Mouse (Mus musculus) adrenal gland, adult 10 weeks (tissue): ENCODE results near the gene Tex50. TPM values are rescaled to one million over a fixed set of nuclear protein-coding genes. Genes with fewer than 3 reads are reported as not detected.

Experiments used
- polyA plus RNA-seq: library from polyadenylated mRNA; stranded (reverse); fragments of 350-450 nt; fragmentation: Illumina TruSeq; extraction: RNeasy Lipid Tissue Mini Kit (QIAGEN cat#74804); gene quantifications from one replicate; pipeline ENCODE4 v1.2.3, GENCODE M21; 2014; ENCODE audit warnings: low read depth, low replicate concordance

Tex50 gene
- not detected for polyA plus RNA-seq

DNA sequence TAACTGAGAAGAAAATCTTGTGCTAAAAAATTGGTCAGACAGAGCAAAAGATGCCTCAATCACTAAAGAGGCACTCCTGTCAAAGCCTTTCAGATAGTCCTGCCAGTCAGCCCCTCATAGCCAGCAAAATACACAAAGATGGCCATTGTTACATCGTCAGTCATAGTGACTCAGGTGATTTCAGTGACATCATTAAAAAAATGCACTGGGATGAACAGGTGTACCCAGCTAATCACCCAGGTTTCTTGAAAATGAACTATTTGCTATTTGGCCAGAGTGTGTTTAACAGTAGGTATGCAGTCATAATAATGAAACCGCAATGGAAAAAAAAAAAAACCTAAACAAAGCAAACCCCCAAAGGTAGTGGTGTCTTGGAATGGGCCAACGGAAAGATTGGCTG is at the start of gene Tex50:
Gene Tex50, minus strand, starts transcription at position 101 of the 400 bp plus-strand sequence.

DNA sequence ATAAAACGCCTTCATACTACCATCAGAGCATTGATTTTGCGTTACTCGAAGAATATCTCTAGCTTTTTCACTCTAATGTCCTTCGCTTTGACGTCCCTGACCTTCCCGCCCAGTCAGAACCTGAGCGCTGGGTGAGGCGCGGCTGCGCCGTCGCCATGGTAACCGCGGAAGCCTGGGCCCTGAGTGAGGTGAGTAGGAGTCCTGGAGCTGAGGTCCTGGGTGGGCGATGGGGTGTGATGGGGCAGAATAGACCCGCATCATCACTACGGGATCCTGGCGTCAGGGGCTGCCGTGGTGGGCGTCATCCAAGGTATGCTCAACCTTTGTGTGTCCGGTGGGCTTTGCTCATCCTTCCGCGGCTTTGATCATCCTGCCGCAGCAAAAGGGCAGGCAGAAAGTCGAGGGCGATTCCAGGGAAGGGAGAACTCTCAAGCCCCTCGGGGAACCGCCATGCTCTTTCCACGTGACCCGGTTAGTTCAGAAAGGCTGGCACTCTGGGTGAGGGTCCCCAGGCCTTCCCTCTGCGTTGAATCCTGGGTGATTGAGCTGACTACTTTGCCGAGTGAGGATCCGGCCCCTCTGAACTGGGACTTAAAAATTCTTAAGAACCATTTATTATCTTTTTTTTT is 16.5 kb downstream of the Tex50 start, which contains the start of gene Ankrd45:
Gene Ankrd45, plus strand, starts transcription at position 161 of the 629 bp plus-strand sequence.

GRCm38 (mm10) chr1:161130726-161131664 is 28.1 kb downstream of the Tex50 start, which contains the start of gene Klhl20:
TSS of gene Klhl20 (minus strand) at chr1:161131511.

Other genes starting within 250 kb of the Tex50 start
- gene Serpinc1, start 180.7 kb downstream of the Tex50 start, polyA plus RNA-seq, result 0.41 TPM
- gene Zbtb37, start 124.5 kb downstream of the Tex50 start, polyA plus RNA-seq, result 10.7 TPM
- gene Dars2, start 88.7 kb downstream of the Tex50 start, polyA plus RNA-seq, result 21.4 TPM
- 6.1 TPM for gene Cenpl, start 88.6 kb downstream of the Tex50 start, polyA plus RNA-seq
- gene Klhl20, start 27.8 kb downstream of the Tex50 start, polyA plus RNA-seq, result 40.8 TPM
- 7.1 TPM for gene Ankrd45, start 16.6 kb downstream of the Tex50 start, polyA plus RNA-seq
- 396 TPM for gene Prdx6, start 91.9 kb upstream of the Tex50 start, polyA plus RNA-seq
- gene Tnfsf4, start 236.1 kb upstream of the Tex50 start, polyA plus RNA-seq, result not detected